Mouse (Mus musculus) lung, postnatal 25 days (tissue): Measurements from ENCODE around the gene Senp6.
"Not testable (repeated sequence)": the region's sequence is repeated elsewhere in the genome, so short reads cannot be mapped to it uniquely, and the experiment has no call there.

Source experiments
- DNase-seq: peaks from one replicate; pipeline ENCODE4 v3.0.0; 2022; ENCODE audit warnings: low spot score

Gene Senp6

DNA sequence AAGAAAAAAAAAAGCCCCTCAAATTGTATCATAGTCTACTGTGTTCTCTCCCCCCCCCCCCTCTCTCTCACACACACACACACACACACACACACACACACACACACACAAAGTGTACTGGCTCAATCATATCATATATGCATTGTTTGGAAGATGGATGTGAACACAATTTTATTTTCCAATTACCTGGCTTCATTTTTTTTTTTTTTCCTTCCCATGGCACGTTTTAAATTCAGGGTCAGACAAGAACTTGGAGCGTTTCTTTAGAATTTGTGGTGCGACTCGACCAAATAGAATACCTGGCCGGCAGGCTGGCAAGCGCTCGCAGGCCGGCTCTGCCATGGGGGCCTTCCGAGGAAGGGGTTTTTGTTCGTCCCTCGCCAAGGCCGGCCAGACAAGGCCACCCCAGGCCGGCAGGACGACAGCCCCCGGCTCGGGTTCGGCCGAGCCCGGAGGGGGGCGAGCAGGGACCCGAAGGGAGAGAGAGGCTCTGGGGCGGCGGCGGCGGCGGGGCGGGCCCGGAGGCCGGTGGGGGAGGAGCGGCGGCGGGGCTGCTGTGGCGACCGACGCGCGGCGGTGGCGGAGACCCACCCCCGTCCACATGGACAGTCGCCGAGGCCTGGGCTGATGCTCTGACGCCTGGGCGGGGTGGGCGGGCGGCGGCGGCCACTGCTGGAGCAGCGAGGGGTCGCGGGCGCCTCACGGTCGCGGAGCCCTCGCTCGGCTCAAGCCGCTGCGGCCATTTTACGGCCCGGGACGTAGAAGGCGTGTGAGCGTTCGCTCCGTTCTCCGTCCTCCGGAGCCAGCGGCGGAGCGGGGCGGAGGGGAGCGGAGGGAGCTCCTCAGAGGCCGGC lies at the start of gene Senp6:
Gene Senp6 (plus strand): TSS at position 537 of the 854 bp plus-strand sequence.
- peak; percentile 67 for DNase-seq

DNA sequence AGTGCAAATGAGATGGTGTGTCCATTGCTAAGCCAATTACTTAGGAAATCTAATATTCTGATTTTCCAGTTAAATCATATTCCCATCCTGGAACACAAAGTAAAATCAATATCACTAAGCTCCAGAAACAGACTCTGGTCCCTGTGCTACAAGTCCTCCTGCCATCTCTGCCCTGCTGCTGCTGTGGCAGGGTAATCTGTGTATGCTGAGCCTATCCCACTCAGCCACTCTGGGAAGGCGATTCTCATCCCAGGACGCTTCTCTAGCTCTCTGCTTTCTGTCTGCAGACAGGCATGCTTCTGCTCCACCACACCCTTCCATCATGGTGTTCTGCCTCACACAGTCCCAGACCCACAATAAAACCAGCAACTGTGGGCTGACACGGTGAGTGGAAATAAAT lies 46.3 kb upstream of the Senp6 start:
- no peak for DNase-seq

DNA sequence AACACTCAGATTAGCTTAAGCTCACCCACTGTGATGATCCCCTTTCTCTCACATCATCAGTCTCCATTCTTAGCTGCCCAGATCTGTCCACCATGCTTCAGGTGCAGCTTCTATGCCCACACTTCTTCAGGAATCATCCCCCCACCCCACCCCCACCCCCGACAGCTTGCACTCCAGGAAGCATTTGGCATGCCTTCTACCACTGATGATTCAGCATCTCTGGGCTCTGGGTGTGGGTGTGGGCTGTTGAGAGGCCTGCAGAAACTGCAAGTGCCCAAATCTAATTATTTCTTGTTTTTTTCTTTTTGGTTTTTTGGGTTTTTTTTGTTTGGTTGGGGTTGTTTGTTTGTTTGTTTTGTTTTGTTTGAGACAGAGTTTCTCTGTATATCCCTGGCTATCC lies 45.1 kb upstream of the Senp6 start:
- no peak for DNase-seq

DNA sequence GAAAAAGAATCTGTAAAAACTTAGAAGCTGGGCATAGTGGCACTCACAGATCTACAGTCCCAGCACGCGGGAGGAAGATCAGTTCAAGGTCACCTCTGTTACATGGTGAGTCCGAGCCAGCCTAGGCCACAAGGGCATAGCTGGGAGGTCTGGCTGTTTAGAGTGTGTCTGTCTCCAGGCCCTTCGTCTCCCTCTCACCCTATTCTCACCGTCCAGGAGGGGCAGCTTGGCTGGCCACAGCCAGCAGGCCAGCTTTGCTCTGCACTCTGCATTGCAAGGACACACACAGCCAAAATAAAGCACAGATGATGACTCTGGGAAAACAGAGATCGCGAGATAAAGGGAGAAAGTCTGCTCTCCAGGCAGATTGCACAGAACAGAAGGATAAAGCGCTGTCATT lies 43.9 kb upstream of the Senp6 start:
- no peak for DNase-seq

DNA sequence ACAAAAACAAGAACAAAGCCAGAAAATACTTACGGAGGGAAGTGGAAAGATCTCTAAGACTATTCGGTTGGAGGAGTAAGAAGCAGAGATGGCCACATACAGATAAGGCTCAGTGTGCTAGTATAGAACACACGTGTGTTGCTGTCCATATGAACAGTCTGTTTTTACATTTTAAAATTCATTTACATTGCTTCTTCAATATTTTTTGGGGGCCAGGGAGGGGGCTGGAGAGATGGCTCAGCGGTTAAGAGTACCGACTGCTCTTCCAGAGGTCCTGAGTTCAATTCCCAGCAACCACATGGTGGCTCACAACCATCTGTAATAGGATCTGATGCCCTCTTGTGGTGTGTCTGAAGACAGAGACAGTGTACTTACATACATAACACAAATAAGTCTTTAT lies 41.4 kb upstream of the Senp6 start:
- DNase-seq = not testable (repeated sequence)

DNA sequence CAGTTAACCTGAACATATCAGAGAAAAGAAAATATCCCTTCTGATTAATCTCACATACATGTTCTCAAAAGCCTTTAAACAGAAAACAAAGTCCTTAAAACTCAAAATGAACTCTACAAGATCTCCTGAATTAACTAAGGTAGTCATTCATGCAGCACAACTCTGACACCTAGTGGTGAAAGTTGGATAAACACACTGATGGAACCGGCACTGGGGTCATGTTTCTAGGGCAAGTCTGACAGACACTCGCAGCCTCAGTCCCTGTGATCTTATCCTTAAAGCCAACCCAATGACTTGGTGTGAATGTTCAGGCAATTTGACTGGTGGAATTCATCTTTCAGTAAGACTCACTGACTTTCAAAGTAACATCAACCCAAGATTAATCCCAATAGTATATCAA lies 40.7 kb upstream of the Senp6 start:
- DNase-seq = peak; percentile 75

DNA sequence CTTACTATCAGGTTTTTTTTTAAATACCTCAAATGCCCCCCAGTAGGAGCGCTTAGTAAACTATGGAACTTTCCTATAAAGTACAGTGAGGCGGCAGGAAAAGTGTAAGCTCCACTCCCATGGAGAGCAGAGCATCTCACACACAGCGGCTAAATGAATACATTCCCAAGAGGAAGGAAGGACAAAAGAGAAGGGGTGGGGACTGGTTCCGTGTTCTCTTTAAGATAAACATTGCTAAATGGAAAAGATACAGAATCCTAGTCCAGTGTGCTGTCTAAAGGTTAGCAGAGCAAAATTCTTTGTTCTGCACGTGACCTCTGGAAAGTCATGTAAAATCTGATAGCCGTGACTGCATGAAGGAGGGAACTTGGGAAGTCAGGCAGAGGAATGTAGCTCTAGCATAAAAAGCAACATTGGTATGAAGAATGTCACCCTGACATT lies 40.1 kb upstream of the Senp6 start:
- DNase-seq = peak; percentile 6

DNA sequence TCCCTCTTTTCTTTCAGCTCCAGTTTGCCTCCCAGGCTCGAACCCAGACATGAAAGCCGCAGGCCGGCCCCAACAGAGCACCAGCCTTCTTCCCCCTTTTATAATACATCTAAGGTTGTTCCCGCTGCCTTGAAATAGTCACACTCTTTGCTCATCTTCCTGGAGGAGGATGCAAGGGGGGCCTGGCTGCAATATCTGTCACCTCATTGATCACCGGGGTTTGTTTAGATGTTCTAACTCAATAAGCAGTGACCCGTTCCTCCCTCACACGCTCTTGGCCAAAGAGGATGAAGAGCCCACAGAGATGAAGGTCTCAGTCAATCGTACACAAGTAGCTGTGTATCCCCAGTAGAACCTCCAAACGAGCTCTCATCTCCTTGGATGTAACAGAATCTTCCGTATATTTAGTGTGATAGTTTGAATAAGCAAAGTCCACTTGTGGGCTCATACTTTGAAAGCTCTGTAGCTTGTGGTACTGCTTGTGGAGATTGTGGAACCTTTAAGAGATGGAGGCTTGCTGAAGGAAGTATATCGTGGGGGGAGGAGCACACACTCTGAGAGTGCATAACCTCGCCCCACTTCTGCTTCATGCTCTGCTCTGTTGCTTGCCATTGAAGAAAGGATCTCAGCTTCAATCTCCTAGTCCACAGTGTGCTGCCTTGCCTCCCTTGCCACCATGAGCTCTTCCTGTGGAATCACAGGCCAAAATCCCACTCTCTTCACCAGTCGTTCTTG lies 29.3 kb upstream of the Senp6 start:
- peak; percentile 19 for DNase-seq

DNA sequence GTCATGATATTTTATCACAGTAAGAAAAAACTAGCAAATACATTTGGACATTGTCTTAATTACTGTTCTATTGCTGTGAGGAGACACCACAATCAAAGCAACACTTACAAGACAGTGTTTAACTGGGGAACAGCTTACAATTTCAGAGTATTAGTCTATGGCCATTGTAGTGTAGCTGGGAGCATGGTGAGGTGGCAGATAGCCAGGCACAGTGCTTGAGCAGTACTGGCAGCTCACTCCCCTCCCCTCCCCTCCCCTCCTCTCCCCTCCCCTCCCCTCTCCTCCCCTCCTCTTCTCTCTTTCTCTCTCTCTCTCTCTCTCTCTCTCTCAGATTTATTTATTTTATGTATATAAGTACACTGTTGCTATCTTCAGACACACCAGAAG lies 28.7 kb upstream of the Senp6 start:
- no peak for DNase-seq

DNA sequence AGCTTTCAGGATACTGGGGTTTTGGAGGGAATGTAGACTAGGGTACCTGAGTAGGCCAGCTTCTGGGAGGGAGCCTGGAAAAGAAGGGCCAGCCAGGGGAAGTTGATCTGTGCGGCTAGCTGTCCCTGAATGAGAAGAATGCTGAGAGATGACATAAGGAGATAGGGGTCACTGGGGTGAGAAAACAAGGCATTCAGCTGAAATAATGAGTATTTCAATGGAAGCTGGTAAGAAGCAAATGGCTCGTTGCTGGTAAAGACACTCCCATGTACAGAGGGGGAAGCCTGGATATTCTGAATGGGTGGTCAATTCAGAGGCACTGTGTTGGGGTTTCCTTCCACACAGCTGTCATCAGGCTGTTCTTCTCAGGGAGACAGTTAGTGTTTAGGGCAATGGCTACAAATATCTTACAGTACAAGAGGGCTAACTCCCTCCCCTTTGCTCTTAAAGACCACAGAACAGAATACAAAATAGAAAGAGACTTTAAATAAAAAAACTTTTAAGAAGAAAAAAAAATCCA lies 27.3 kb upstream of the Senp6 start:
- no peak for DNase-seq

DNA sequence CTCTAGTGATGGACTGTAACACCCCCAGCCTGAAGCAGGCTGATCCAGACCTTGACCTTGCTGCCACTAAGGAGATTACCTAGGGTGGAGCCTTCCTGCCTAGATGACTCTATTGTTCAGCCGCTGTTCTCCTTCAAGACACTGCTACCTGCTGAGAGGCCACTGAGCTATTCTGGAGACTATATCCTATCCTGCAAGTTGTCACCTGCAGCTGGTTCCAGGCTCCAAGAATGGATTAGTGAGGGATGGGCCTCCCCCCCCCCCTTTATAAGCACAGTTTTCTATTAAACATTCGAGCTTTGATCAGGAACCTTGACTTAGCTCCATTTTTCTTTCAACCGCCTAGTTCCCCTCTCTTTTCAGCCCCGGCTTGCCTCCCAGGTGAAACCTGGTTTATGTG lies 22.4 kb upstream of the Senp6 start:
- not testable (repeated sequence) for DNase-seq

DNA sequence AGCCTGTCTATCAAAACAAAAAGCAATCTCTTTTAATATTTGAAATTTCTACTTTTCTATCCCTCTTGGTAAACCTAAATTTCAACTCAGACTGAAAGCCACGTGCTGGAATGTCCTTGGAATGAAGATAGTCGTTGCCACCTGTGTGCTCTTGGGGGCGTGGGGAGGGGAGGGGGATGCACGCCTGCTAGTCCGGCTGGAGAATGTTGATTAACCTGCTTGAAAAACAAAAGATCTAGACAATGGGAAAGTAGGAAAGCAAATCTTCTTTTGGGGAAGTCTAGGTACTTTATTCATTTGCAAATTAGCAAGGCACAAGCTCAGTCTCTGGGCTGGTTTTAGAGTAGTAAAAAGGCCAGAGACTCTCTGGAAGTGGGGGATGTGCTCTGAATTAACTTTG lies 17.4 kb upstream of the Senp6 start:
- DNase-seq = not testable (repeated sequence)

DNA sequence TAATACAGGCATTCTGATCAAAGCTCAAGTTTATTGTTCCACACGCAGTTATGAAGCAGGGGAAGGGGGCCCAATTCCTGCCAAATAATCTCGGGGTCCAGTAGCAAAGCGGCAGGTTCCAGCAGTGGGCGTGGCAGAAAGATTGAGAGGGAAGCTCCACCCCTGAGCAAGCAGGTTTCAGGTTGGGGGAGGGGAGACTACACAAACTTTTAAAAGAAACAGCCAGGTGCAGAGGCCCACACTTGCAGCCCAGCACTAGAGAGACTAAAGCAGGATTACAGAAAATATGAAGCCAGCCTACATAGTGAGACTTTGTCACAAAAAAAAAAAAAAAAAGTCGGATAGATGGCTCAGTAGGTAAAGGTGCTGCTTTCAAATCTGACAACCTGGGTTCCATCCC lies 13.8 kb upstream of the Senp6 start:
- no peak for DNase-seq

DNA sequence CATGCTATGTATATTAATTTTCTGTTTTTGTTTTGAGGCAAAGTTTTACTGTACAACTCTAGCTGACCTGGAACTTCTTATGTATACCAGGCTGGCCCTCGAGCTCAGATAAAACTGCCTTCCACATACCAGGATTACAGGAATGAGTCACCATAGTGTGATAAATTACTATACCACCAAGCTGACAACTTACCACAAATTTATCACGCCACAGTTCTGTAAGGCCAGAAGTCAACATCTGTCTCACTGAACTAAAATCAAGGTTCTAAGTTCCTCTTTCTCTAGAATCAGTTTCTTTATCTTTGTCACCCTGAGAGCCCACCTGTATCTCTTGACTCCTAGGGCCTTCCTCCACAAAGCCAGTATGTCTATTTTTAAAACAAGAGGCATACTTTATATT lies 9.0 kb upstream of the Senp6 start:
- no peak for DNase-seq

DNA sequence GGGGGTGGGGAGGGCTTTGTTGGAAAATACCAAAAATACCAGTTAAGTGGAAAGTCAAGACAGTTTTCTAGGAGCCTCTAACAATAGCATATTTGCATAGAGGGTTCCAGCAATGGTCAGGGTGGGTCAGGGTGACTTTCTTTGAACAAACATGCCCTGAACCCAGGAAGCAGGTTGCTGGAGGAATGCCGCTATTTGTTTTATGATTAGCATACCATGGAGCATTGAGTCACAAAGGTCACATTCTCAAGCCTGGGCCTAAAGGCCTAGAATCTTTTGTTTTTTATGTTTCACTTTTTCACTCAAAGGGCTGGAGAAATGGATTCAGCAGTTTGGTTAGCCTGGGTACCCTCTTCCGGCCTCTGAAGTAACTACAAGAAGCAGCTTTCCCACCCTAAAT lies 1.2 kb upstream of the Senp6 start:
- not testable (repeated sequence) for DNase-seq

DNA sequence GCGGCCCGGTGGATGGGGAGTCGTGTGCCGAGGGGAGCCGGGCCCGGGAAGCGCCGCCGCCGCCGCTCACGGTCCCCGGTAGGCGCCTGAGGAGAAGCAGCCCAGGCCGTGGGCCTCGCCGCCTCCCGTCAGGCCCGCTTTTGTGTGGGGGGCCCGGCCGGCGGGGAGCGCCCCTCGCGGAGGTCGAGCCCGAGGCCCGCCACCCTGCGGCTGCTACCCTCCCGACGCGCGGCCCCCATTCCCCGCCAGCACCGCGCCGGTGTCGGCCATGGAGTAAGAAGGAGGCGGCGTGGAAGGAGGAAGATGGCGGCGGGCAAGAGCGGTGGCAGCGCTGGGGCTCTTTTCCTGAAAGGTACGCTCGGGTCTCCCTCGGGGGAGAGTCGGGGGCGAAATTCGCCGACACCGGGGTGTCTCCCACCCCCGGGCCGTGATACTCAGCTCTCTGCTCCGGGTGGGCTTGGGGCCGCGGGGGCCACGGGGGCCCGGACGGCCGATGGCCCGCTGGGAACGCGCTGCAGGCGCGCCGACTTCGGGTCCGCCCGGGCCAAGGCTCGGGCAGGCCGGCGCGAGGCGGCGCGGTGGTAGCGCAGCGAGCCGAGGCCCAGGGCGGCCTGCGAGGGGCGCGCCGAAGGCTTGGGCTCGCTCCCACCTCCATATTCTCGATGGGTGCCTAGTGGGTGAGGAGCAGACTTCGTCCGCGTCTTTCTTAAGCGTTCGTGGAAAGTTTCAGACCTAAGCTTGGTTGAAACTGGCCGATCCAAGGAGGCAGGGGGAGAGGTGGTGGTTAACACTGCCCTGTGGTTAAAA lies 721 bp downstream of the Senp6 start:
- DNase-seq = peak; percentile 38

DNA sequence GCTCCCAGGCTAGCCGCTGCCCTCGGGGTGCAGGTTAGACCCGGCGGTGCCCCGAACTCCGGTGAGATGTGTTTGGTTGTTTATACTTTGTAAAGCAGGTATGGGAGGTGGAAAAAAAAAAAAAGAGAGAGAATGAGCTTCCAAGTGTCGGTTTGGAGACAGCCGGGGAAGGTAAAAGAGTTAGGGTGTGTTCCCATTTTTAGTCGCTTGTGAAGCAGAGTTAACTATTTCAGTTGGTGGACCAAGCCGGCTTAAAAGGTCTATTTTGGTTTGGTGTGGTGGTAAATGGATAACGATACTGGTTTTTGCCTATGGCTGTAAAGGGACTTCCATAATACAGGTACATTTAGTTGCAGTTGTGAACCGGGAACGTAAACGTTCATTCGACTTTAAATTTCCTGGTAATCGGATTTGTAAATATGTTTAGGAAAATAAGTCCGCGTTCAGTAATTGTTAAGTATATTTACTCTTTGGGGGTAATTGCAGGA lies 1.4 kb downstream of the Senp6 start:
- no peak for DNase-seq

DNA sequence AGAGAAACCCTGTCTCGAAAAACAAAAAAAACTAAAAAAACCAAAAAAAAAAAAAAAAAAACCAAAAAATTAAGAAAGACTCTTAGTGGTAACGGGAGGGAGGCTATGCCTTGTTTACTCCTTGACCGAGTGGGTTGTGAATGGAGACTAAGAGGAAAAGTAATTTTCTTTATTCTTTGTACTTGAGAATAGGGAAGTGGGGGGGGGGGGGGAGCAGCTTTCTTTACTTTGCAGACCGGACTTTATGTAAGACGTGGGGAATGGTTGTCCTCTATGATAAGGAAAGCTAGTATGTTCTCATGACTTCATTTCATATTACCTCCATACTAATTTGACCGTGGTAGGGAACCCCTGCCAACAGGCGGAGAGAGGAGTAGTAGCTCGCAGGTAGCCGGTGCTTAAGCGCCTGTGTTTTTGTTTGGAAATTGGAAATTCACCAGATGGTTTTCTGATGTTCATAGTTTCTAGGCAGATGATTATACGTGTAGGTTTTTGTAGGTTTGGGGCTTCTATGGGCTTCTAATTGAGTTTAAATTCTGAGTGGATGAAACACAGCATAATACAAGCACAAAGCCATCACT lies 2.1 kb downstream of the Senp6 start:
- DNase-seq = no peak

DNA sequence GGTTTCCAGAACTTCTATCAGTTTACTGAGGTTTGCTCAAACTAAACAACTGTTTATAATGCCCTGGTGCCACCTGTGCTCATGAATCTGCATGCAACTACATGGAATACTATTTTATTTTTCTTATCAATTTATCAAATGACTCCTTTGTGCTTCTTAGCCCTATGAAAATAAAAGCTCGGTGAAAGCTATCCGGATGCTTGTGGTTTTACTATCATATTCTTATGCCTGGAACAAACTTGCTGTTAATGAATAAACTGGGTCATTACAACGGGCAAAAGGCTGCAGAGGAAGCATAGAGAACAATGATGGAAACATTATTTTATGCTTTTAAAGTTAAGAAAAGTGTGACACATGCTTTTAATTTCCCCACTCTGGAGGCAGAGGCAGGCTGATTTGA lies 3.3 kb downstream of the Senp6 start:
- DNase-seq = no peak

DNA sequence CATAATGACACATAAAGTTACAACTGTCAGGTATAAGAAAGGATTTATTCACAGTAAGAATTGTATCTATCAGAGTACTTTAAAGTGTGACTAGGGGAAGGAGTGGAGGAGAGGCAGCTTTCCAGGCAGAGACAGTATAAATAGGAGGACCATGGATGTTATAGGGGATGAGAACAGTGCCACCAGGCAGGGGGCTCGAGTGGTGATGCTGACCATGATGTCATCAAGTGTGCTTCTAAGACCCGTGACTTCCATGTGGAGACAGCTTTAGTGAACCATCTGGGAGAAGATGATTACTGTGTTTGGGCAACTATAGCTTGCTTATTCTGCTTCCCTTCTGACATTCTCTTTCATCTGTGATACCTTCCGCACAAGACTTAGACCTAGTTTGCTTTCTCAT lies 4.9 kb downstream of the Senp6 start:
- no peak for DNase-seq

DNA sequence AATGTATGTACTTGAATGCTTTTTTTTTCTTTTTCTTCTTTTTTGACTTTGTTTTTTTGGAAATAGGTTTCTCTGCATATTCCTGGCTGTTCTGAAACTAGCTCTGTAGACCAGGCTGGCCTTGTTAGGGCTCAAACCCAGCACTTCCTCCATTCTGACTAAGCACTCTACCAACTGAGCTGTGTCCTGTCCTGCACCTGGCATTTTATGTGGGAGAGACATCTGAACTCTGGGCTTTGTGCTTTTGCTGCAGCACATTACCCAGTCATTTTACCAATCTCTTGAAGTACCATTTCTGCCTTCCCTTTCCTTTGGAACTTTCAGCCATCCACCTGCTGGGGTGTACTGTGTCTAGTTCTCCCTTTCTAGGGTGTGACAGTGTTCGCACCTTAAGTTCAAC lies 7.4 kb downstream of the Senp6 start:
- no peak for DNase-seq

DNA sequence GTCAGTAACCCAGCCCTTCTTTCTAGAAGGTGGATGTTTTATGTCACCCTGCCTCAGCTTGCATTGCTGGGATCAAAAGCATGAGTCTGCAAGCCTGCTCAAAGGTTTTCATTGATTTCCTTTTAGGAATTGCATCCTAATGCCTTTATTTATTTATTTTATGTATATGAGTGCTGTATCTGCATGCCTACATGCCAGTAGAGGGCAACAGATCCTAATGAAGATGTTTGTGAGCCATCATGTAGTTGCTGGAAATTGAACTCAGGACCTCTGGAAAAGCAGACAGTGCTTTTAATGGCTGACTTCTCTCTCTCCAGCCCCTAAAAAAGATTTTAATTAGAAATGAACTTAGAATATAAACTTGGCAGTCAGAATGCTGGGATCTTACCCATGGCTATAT lies 8.2 kb downstream of the Senp6 start:
- no peak for DNase-seq
